Mouse (Mus musculus) spleen, adult 12 weeks (tissue): Measurements from ENCODE around the gene Entpd2.
"Not testable (repeated sequence)": the region's sequence is repeated elsewhere in the genome, so short reads cannot be mapped to it uniquely, and the experiment has no call there.

Experiments
- DNase-seq: peaks from one replicate; pipeline ENCODE4 v3.0.0; 2022; ENCODE audit warnings: low spot score

Entpd2 gene

DNA sequence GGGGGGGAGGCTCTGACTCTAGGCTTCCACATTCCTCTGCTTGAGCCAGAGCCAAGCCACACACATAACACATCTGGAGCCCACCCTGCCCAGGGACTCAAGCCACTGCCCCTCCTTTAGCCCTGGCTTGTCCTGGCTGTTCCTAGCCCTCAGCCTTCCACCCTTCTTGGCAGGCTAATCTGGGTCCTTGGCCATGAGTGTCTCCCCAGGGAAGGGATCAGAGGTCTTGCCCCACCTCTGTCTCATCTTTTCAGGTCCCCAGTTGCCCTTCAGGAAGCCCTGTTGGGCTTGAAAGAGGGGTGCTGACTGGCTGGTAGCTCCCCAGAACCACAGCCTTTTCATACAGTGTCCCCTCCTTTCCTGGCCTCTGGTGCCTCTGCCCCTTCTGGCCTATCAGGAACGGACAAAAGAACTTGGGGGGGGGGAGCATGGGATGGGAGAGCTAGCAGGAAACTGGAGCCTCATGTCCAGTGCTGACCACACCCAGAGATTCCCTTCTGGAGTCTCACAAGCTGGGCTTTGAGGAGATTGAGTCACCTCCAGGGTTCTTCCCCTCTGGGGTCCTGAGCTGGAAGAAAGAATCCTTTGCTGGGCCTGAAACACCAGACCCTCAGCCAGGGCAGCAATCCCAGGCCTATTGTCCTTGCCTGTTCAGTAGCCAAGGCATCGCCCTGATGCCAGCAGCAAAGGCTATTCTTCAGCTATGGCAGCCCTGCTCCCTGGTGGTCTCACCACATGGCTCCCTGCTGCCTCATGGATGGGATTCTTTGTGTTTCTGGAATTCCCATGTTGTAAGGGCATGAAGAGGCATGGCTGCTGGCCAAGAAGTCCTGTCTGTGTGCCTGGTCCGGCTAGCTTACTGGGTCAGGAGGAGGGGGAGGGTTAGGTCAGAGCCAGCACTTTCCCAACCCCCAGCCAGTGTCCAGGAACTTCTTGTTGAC, 1.1 kb upstream of the Entpd2 start:
- no peak for DNase-seq

GRCm38 (mm10) chr2:25396597-25396983, 916 bp downstream of the Entpd2 start:
- DNase-seq, result no peak

GRCm38 (mm10) chr2:25397010-25397409, 1.3 kb downstream of the Entpd2 start:
- DNase-seq, result no peak

- DNase-seq, result no peak
Measured at GRCm38 (mm10) chr2:25398065-25398464, 2.4 kb downstream of the Entpd2 start.

DNA sequence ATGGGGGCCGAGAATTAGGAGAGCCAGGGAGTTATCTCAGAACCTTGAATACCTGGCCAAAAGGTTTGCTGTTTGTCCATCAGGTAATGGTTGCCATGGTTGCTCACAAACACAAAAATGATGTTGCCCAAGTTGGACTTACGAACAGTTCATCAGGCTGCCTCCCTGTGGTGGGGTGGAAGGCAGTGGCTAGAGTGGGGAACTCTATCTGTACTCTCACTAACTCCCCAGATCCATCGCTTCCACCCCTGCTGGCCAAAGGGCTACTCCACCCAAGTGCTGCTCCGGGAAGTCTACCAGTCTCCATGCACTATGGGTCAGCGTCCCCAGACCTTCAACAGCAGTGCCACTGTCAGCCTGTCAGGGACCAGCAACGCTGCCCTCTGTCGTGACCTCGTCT, 3.4 kb downstream of the Entpd2 start, which contains the start of gene Npdc1:
TSS of gene Npdc1 (plus strand) at position 301 of the 400 bp plus-strand sequence.
- no peak for DNase-seq

DNA sequence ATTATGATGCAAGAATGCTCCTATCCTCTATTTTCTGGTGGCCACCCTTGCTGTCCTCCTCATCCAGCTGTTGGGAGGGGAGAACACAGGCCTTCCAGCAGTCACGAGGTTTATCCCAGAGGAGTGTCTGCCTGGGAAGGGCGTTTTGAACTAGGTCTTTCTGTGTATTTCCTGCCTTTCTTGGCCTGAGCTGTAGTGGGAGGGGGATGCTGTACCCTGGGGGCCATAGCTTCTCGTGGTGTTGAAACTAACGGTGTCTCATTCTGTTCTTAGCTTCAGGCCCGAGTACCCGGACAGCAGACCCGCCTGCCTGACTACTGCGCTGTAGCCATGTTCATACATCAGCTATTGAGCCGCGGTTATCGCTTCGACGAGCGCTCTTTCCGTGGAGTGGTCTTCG, 4.6 kb downstream of the Entpd2 start:
- no peak for DNase-seq

DNA sequence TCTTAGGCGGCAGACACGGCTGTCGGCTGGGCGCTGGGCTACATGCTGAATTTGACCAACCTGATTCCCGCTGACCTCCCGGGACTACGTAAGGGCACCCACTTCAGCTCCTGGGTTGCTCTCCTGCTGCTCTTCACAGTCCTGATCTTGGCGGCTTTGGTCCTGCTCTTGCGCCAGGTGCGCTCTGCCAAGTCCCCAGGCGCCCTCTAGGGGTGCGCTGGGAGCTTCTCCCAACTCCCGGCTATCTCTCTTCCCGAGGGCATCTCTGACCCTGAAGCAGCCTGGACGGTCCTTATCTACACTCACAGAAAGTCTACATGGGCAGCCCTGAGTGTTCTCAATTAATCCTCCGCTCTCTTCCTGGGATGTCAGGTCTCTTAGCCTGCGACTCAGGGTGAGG, 5.1 kb downstream of the Entpd2 start:
- DNase-seq, result no peak

GRCm38 (mm10) chr2:25402377-25402971, 6.8 kb downstream of the Entpd2 start:
- DNase-seq, result peak; percentile 64

GRCm38 (mm10) chr2:25402972-25403601, 7.4 kb downstream of the Entpd2 start:
- DNase-seq, result no peak

- no peak for DNase-seq
Measured at GRCm38 (mm10) chr2:25403994-25404393, 8.3 kb downstream of the Entpd2 start.

- no peak for DNase-seq
Measured at GRCm38 (mm10) chr2:25408908-25409307, 13.2 kb downstream of the Entpd2 start.

DNA sequence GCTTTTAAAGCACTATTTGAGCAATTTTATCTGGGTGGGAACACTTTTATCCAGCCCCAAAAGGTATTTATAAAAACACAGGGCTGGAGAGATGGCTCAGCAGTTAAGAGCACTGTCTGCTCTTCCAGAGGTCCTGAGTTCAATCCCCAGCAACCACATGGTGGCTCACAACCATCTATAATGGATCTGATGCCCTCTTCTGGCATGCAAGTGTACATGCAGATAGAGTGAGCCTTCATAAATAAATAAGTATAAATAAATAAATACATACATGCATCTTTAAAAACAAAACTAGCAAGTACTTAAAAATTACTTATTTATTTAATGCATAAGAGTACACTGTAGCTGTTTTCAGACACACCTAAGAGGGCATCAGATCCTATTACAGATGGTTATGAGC, 17.8 kb downstream of the Entpd2 start:
- not testable (repeated sequence) for DNase-seq

DNA sequence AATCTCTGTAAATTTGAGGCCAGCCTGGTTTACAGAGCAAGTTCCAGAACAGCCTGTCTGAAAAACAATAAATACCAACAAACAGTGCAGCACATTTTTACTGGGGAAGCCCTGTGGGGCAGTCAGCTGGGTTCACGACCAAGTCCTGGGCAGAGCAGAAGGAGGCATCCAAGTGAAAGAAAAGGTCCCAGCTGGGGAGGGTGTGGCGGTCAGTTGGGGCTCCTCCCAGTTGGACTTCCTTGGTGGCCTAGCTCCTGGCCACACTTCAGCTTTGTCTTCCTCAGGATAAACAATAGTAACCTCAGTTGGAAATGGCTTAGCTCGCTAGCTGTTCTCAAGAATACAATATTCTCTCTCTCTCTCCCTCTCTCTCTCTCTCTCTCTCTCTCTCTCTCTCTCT, 21.8 kb downstream of the Entpd2 start:
- DNase-seq, result no peak

DNA sequence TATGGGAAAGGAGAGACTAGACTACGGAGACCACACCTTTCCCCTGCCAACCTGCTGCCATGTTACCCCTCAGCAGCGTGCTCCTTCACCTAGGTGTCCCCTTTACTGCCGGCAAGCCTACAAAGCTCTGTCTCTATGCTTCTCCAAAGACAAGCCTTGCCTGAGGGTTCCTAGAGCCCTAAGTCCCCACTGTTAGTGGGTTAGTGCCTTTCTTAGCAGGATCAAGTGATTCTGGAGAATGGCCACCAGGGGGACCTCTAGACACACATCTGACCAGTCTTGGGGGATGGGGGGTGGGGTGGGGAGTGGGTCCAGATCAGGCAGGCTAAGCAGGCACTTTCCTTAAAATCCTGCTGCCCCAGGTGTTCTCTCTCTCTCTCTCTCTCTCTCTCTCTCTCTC, 26.2 kb downstream of the Entpd2 start:
- no peak for DNase-seq

GRCm38 (mm10) chr2:25422587-25423410, 27.1 kb downstream of the Entpd2 start, which contains the start of gene Fut7:
TSS of gene Fut7 (plus strand) at chr2:25423267.
- DNase-seq, result no peak

DNA sequence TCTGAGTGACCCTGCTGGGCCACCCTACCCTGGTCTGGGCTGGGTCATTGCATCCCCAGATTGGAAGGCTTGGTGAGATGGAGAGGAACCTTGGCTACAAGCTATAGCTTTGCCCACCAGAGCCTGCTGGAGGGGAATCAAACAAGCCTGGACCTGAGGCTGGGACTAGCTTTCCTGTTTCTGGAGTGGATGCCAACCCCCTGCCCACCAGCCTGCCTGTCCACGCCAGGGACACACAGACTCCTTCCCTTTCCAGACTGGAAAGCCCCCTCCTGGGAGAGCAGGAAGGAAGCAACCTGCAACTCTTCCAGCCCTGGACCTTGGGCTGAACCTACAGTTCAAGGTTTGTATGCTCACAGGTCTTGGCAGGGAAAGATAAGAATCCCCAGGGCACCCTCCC, 28.0 kb downstream of the Entpd2 start:
- DNase-seq, result no peak

DNA sequence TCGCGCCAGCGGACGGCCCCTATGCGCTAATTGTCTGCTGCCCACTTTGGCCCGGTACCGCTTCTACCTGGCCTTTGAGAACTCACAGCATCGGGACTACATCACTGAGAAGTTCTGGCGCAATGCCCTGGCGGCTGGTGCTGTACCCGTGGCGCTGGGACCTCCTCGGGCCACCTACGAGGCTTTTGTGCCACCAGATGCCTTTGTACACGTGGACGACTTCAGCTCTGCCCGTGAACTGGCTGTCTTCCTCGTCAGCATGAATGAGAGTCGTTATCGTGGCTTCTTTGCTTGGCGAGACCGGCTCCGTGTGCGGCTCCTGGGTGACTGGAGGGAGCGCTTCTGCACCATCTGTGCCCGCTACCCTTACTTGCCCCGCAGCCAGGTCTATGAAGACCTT, 29.8 kb downstream of the Entpd2 start:
- DNase-seq, result no peak

GRCm38 (mm10) chr2:25426721-25427191, 31.1 kb downstream of the Entpd2 start:
- peak; percentile 64 for DNase-seq

DNA sequence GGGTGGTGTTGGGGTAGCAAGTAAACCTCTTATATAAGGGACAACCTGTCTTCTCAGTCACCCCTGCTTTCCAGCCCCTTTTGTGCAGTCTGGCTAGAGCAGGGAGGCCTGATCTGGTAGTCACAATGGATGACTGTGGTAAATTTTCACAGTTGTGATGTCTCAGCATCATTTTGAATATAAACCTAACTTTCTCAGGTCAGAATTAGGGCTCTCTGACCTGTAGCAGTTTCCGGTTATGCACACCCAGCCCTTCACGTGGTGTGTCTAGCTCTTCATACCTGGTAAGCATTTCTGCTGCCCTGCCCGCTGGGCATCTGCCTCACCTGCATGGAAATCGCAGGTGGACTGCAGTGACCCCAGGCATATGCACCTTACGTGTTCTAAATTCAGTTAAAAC, 31.6 kb downstream of the Entpd2 start:
- no peak for DNase-seq

GRCm38 (mm10) chr2:25428442-25429236, 33.0 kb downstream of the Entpd2 start, which contains the start of gene Abca2:
TSS of gene Abca2 (plus strand) at chr2:25428703.
- peak; percentile 81 for DNase-seq
